Mouse (Mus musculus): ENCODE measurements at regions not wholly inside any gene's neighbourhood (a gene's known extent, or its start where the extent isn't known, plus 50 kb on each side); places are given as distances from the start of the nearest gene placed in this dataset.
A peak's percentile ranks its signal among the peaks of the same experiment; 100 is the strongest.

- no peak overlapping the region for H3K4me3 ChIP-seq (replicated peaks; ENCODE audit: low read length)
- WGBS, result 73% methylated on average over 10 of the region's 10 CpGs
- H3K27ac ChIP-seq, result no peak overlapping the region
- no peaks in the 10 kb centered on the region for H3K4me1 ChIP-seq (replicated peaks; ENCODE audit: control insufficient read depth, insufficient read depth, low read length)
- no peaks in the 10 kb centered on the region for H3K9me3 ChIP-seq (ENCODE audit: control insufficient read depth, low read length)
- ATAC-seq (ENCODE audit: low FRiP score) (no peak), DNase-seq (ENCODE audit: low spot score) (no peak)
- H3K9ac ChIP-seq, result no peak overlapping the region
- H3K36me3 ChIP-seq (replicated peaks; ENCODE audit: control insufficient read depth, insufficient read depth), result no peaks in the 10 kb centered on the region
- H3K4me2 ChIP-seq (replicated peaks), result no peak overlapping the region
- no peaks in the 10 kb centered on the region for H3K27me3 ChIP-seq (ENCODE audit: control insufficient read depth, insufficient read depth, low read length)
Measured at GRCm38 (mm10) chr5:119944371-119944770, 111.9 kb downstream of the Tbx5 start.

- no peak overlapping the region for H3K4me3 ChIP-seq (replicated peaks; ENCODE audit: low read length)
- no peaks in the 10 kb centered on the region for H3K36me3 ChIP-seq (replicated peaks; ENCODE audit: control insufficient read depth, insufficient read depth)
- no peak overlapping the region for H3K27ac ChIP-seq
- 73% methylated on average over 4 of the region's 4 CpGs for WGBS
- no peaks in the 10 kb centered on the region for H3K27me3 ChIP-seq (ENCODE audit: control insufficient read depth, insufficient read depth, low read length)
- H3K9ac ChIP-seq, result no peak overlapping the region
- H3K4me2 ChIP-seq (replicated peaks), result no peak overlapping the region
- H3K9me3 ChIP-seq (ENCODE audit: control insufficient read depth, low read length), result no peaks in the 10 kb centered on the region
- DNase-seq (ENCODE audit: low spot score), result peak; percentile 57
- no peaks in the 10 kb centered on the region for H3K4me1 ChIP-seq (replicated peaks; ENCODE audit: control insufficient read depth, insufficient read depth, low read length)
- ATAC-seq (ENCODE audit: low FRiP score), result no peak; the same call in 1 of the 2 replicates
Measured at GRCm38 (mm10) chr5:119948399-119948798, 115.9 kb downstream of the Tbx5 start.

- no peaks in the 10 kb centered on the region for H3K36me3 ChIP-seq (replicated peaks; ENCODE audit: control insufficient read depth, insufficient read depth)
- DNase-seq (ENCODE audit: low spot score), result no peak
- no peak for ATAC-seq (ENCODE audit: low FRiP score)
- no peak overlapping the region for H3K4me3 ChIP-seq (replicated peaks; ENCODE audit: low read length)
- H3K9ac ChIP-seq, result no peak overlapping the region
- H3K4me1 ChIP-seq (replicated peaks; ENCODE audit: control insufficient read depth, insufficient read depth, low read length), result no peaks in the 10 kb centered on the region
- WGBS, result 92% methylated on average over 2 of the region's 2 CpGs
- H3K9me3 ChIP-seq (ENCODE audit: control insufficient read depth, low read length), result no peaks in the 10 kb centered on the region
- H3K27me3 ChIP-seq (ENCODE audit: control insufficient read depth, insufficient read depth, low read length), result no peaks in the 10 kb centered on the region
- no peak overlapping the region for H3K4me2 ChIP-seq (replicated peaks)
- no peak overlapping the region for H3K27ac ChIP-seq
Measured at GRCm38 (mm10) chr5:119952085-119952484, 119.6 kb downstream of the Tbx5 start.

GRCm38 (mm10) chr5:119953189-119953588 is 120.7 kb downstream of the Tbx5 start:
- no peaks in the 10 kb centered on the region for H3K27me3 ChIP-seq (ENCODE audit: control insufficient read depth, insufficient read depth, low read length)
- WGBS, result 88% methylated on average over 5 of the region's 5 CpGs
- H3K4me2 ChIP-seq (replicated peaks), result no peak overlapping the region
- H3K4me1 ChIP-seq (replicated peaks; ENCODE audit: control insufficient read depth, insufficient read depth, low read length), result no peaks in the 10 kb centered on the region
- no peak overlapping the region for H3K4me3 ChIP-seq (replicated peaks; ENCODE audit: low read length)
- ATAC-seq (ENCODE audit: low FRiP score) (no peak), DNase-seq (ENCODE audit: low spot score) (peak; percentile 60)
- no peak overlapping the region for H3K27ac ChIP-seq
- no peaks in the 10 kb centered on the region for H3K9me3 ChIP-seq (ENCODE audit: control insufficient read depth, low read length)
- H3K9ac ChIP-seq, result no peak overlapping the region
- H3K36me3 ChIP-seq (replicated peaks; ENCODE audit: control insufficient read depth, insufficient read depth), result no peaks in the 10 kb centered on the region

GRCm38 (mm10) chr5:119953811-119954566 is 121.5 kb downstream of the Tbx5 start:
- no peaks in the 10 kb centered on the region for H3K27me3 ChIP-seq (ENCODE audit: control insufficient read depth, insufficient read depth, low read length)
- H3K27ac ChIP-seq, result no peak overlapping the region
- no peak overlapping the region for H3K4me2 ChIP-seq (replicated peaks)
- no peak for DNase-seq (ENCODE audit: low spot score)
- 75% methylated on average over 14 of the region's 14 CpGs for WGBS
- H3K4me3 ChIP-seq (replicated peaks; ENCODE audit: low read length), result no peak overlapping the region
- no peaks in the 10 kb centered on the region for H3K9me3 ChIP-seq (ENCODE audit: control insufficient read depth, low read length)
- no peaks in the 10 kb centered on the region for H3K4me1 ChIP-seq (replicated peaks; ENCODE audit: control insufficient read depth, insufficient read depth, low read length)
- no peak overlapping the region for H3K9ac ChIP-seq
- no peak for ATAC-seq (ENCODE audit: low FRiP score)
- no peaks in the 10 kb centered on the region for H3K36me3 ChIP-seq (replicated peaks; ENCODE audit: control insufficient read depth, insufficient read depth)

- 45% methylated on average over 14 of the region's 14 CpGs for WGBS
- Histone ChIP-seq H3K9ac (no peak overlapping the region), H3K27me3 (ENCODE audit: control insufficient read depth, insufficient read depth, low read length) (no peaks in the 10 kb centered on the region), H3K36me3 (replicated peaks; ENCODE audit: control insufficient read depth, insufficient read depth) (no peaks in the 10 kb centered on the region), H3K9me3 (ENCODE audit: control insufficient read depth, low read length) (no peaks in the 10 kb centered on the region), H3K4me1 (replicated peaks; ENCODE audit: control insufficient read depth, insufficient read depth, low read length) (no peaks in the 10 kb centered on the region), H3K27ac (no peak overlapping the region), H3K4me2 (replicated peaks) (no peak overlapping the region), H3K4me3 (replicated peaks; ENCODE audit: low read length) (no peak overlapping the region)
- ATAC-seq (ENCODE audit: low FRiP score) (no peak), DNase-seq (ENCODE audit: low spot score) (no peak)
Measured at GRCm38 (mm10) chr5:119958942-119959341, 126.5 kb downstream of the Tbx5 start.

- Histone ChIP-seq H3K27me3 (ENCODE audit: control insufficient read depth, insufficient read depth, low read length) (no peaks in the 10 kb centered on the region), H3K27ac (no peak overlapping the region), H3K9me3 (ENCODE audit: control insufficient read depth, low read length) (no peaks in the 10 kb centered on the region), H3K36me3 (replicated peaks; ENCODE audit: control insufficient read depth, insufficient read depth) (no peaks in the 10 kb centered on the region), H3K4me1 (replicated peaks; ENCODE audit: control insufficient read depth, insufficient read depth, low read length) (no peaks in the 10 kb centered on the region), H3K9ac (no peak overlapping the region), H3K4me2 (replicated peaks) (no peak overlapping the region), H3K4me3 (replicated peaks; ENCODE audit: low read length) (no peak overlapping the region)
- 67% methylated on average over 3 of the region's 3 CpGs for WGBS
- DNase-seq (ENCODE audit: low spot score) (no peak), ATAC-seq (ENCODE audit: low FRiP score) (no peak)
Measured at GRCm38 (mm10) chr5:119964751-119965150, 132.3 kb downstream of the Tbx5 start.

- Histone ChIP-seq H3K4me3 (replicated peaks; ENCODE audit: low read length) (no peak overlapping the region), H3K4me2 (replicated peaks) (no peak overlapping the region), H3K36me3 (replicated peaks; ENCODE audit: control insufficient read depth, insufficient read depth) (no peaks in the 10 kb centered on the region), H3K27ac (no peak overlapping the region), H3K9me3 (ENCODE audit: control insufficient read depth, low read length) (no peaks in the 10 kb centered on the region), H3K9ac (no peak overlapping the region), H3K4me1 (replicated peaks; ENCODE audit: control insufficient read depth, insufficient read depth, low read length) (peaks cover 3% of the 10 kb centered on the region; the same call in 1 of the 2 replicates), H3K27me3 (ENCODE audit: control insufficient read depth, insufficient read depth, low read length) (no peaks in the 10 kb centered on the region)
- 81% methylated on average over 16 of the region's 16 CpGs for WGBS
- DNase-seq (ENCODE audit: low spot score) (no peak), ATAC-seq (ENCODE audit: low FRiP score) (no peak)
Measured at GRCm38 (mm10) chr5:119971286-119971685, 138.8 kb downstream of the Tbx5 start.

- Histone ChIP-seq H3K27ac (peak overlapping the region; percentile 32; the same call in 1 of the 2 replicates), H3K9ac (no peak overlapping the region), H3K4me3 (replicated peaks; ENCODE audit: low read length) (peak overlapping the region; percentile 4; the same call in 1 of the 2 replicates), H3K36me3 (replicated peaks; ENCODE audit: control insufficient read depth, insufficient read depth) (no peaks in the 10 kb centered on the region), H3K4me2 (replicated peaks) (peak overlapping the region; percentile 35), H3K9me3 (ENCODE audit: control insufficient read depth, low read length) (no peaks in the 10 kb centered on the region), H3K27me3 (ENCODE audit: control insufficient read depth, insufficient read depth, low read length) (no peaks in the 10 kb centered on the region), H3K4me1 (replicated peaks; ENCODE audit: control insufficient read depth, insufficient read depth, low read length) (peaks cover 3% of the 10 kb centered on the region; the same call in 1 of the 2 replicates)
- WGBS, result 56% methylated on average over 24 of the region's 24 CpGs
- DNase-seq (ENCODE audit: low spot score) (no peak), ATAC-seq (ENCODE audit: low FRiP score) (peak; percentile 66; the same call in 1 of the 2 replicates)
Measured at GRCm38 (mm10) chr5:119972802-119973437, 140.5 kb downstream of the Tbx5 start.
